Mouse (Mus musculus) hindbrain, embryonic 14.5 days (tissue): ENCODE measurements around the gene Bcl10. TPM values are rescaled to one million over a fixed set of nuclear protein-coding genes. Genes with fewer than 3 reads are reported as not detected.
"Not testable (repeated sequence)": the region's sequence is repeated elsewhere in the genome, so short reads cannot be mapped to it uniquely, and the experiment has no call there.

Experiments
- ATAC-seq: fragments of 200-750 bp; cut with Nextera tagmentation; 2 replicates; pipeline ENCODE4 v1.8.0; 2017; ENCODE audit warnings: moderate number of reproducible peaks, mild to moderate bottlenecking, moderate TSS enrichment, moderate library complexity; ENCODE audit not compliant: low FRiP score
- DNase-seq: peaks from one replicate; pipeline ENCODE4 v3.0.0-alpha.2; 2015; ENCODE audit warnings: low spot score
- H3K27ac ChIP-seq: fragments of 300-500 bp; sonication (generic); 2 replicates; pipeline ENCODE4 v1.5.1; 2014; ENCODE audit warnings: mild to moderate bottlenecking, moderate library complexity
- H3K27me3 ChIP-seq: fragments of 300-500 bp; sonication (generic); 2 replicates; pipeline ENCODE4 v1.6.1; 2014; ENCODE audit warnings: mild to moderate bottlenecking, low read length, mixed read lengths; ENCODE audit not compliant: control insufficient read depth, insufficient read depth
- H3K36me3 ChIP-seq: fragments of 300-500 bp; sonication (generic); replicated peaks from 2 replicates; pipeline ENCODE4 v1.6.1; 2014; ENCODE audit not compliant: control insufficient read depth, insufficient read depth
- H3K4me1 ChIP-seq: fragments of 300-500 bp; sonication (generic); replicated peaks from 2 replicates; pipeline ENCODE4 v1.6.1; 2014; ENCODE audit warnings: antibody characterized with exemption, low read length, mixed read lengths; ENCODE audit not compliant: control insufficient read depth, insufficient read depth
- H3K4me2 ChIP-seq: fragments of 300-500 bp; sonication (generic); replicated peaks from 2 replicates; pipeline ENCODE4 v1.6.1; 2014; ENCODE audit warnings: mild to moderate bottlenecking, moderate library complexity
- H3K4me3 ChIP-seq: fragments of 300-500 bp; sonication (generic); replicated peaks from 2 replicates; pipeline ENCODE4 v1.5.1; 2014; ENCODE audit warnings: mild to moderate bottlenecking, low read length
- H3K9ac ChIP-seq: fragments of 300-500 bp; sonication (generic); 2 replicates; pipeline ENCODE4 v1.6.1; 2014
- H3K9me3 ChIP-seq: fragments of 300-500 bp; sonication (generic); 2 replicates; pipeline ENCODE4 v1.6.1; 2016; ENCODE audit warnings: low read length; ENCODE audit not compliant: control insufficient read depth
- WGBS: fragments of 180-500 bp; shearing (Covaris S2); extraction: QIAGEN DNeasy Blood & Tissue Kit; methylation state at CpG from one replicate; pipeline ENCODE4 v1.1.7; 2014; 5-methylcytosine and 5-hydroxymethylcytosine counted together
- polyA plus RNA-seq: library from polyadenylated mRNA; unstranded; fragments of >200 nt; fragmentation: Nextera tagmentation; extraction: Ambion mirVana; gene quantifications from 2 replicates; pipeline ENCODE4 v1.2.1, GENCODE M21; 2014

The Bcl10 gene
- polyA plus RNA-seq, result 37.9 and 39.9 TPM in 2 replicates

- Histone ChIP-seq H3K9ac (0 out of 2 replicates have a peak within 1 kb of the TSS, but pooled peaks have one; percentile 38), H3K36me3 (no peaks in the 10 kb centered on the region), H3K4me2 (peak within 1 kb of the TSS; percentile 58), H3K27ac (peak within 1 kb of the TSS; percentile 63), H3K4me1 (peaks cover 14% of the 10 kb centered on the region), H3K9me3 (no peaks in the 10 kb centered on the region), H3K4me3 (peak within 1 kb of the TSS; percentile 86), H3K27me3 (no peaks in the 10 kb centered on the region)
- 31% methylated on average over 11 of the region's 11 CpGs for WGBS
- DNase-seq (no peak), ATAC-seq (no peak)
These were observed at the start of gene Bcl10 for GRCm38 (mm10) chr3:145922019-145922854. Gene Bcl10, plus strand, starts transcription at chr3:145922804.

- no peak overlapping the region for H3K4me3 ChIP-seq
- H3K27ac ChIP-seq, result no peak overlapping the region
- DNase-seq (no peak), ATAC-seq (no peak)
- H3K9ac ChIP-seq, result no peak overlapping the region
- H3K9me3 ChIP-seq, result no peaks in the 10 kb centered on the region
- H3K4me1 ChIP-seq, result no peaks in the 10 kb centered on the region
- no peak overlapping the region for H3K4me2 ChIP-seq
- H3K27me3 ChIP-seq, result no peaks in the 10 kb centered on the region
- H3K36me3 ChIP-seq, result no peaks in the 10 kb centered on the region
- 93% methylated on average over 1 of the region's 1 CpGs for WGBS
These were observed 49.3 kb upstream of the Bcl10 start for GRCm38 (mm10) chr3:145873271-145873670.

- no peak for DNase-seq
These were observed 48.5 kb upstream of the Bcl10 start for GRCm38 (mm10) chr3:145874126-145874525.

GRCm38 (mm10) chr3:145876120-145876519, 46.5 kb upstream of the Bcl10 start:
- Histone ChIP-seq H3K4me3 (no peak overlapping the region), H3K36me3 (no peaks in the 10 kb centered on the region), H3K4me2 (no peak overlapping the region), H3K9me3 (no peaks in the 10 kb centered on the region), H3K4me1 (no peaks in the 10 kb centered on the region), H3K27ac (no peak overlapping the region), H3K27me3 (no peaks in the 10 kb centered on the region), H3K9ac (no peak overlapping the region)
- ATAC-seq (no peak), DNase-seq (no peak)
- WGBS, result 88% methylated on average over 11 of the region's 11 CpGs

More at GRCm38 (mm10) chr3:145874126-145874525, 48.5 kb upstream of the Bcl10 start:
- Histone ChIP-seq H3K27me3 (no peaks in the 10 kb centered on the region), H3K4me2 (no peak overlapping the region), H3K9ac (no peak overlapping the region), H3K36me3 (no peaks in the 10 kb centered on the region), H3K27ac (no peak overlapping the region), H3K4me3 (no peak overlapping the region), H3K4me1 (no peaks in the 10 kb centered on the region), H3K9me3 (no peaks in the 10 kb centered on the region)
- no peak for ATAC-seq
- 92% methylated on average over 4 of the region's 4 CpGs for WGBS

GRCm38 (mm10) chr3:145878867-145879266, 43.7 kb upstream of the Bcl10 start:
- H3K9me3 ChIP-seq, DNase-seq, H3K4me3 ChIP-seq, H3K36me3 ChIP-seq, H3K27ac ChIP-seq, H3K4me2 ChIP-seq, H3K9ac ChIP-seq, H3K27me3 ChIP-seq, ATAC-seq, H3K4me1 ChIP-seq: not testable (repeated sequence)
- 91% methylated on average over 13 of the region's 14 CpGs for WGBS

- WGBS, result 82% methylated on average over 1 of the region's 1 CpGs
- DNase-seq (no peak), ATAC-seq (no peak)
- Histone ChIP-seq H3K4me1 (0 out of 2 replicates have a peak, but pooled peaks cover 6% of the 10 kb centered on the region), H3K4me2 (no peak overlapping the region), H3K9ac (no peak overlapping the region), H3K27ac (no peak overlapping the region), H3K9me3 (no peaks in the 10 kb centered on the region), H3K27me3 (no peaks in the 10 kb centered on the region), H3K36me3 (no peaks in the 10 kb centered on the region), H3K4me3 (no peak overlapping the region)
These were observed 42.3 kb upstream of the Bcl10 start for GRCm38 (mm10) chr3:145880335-145880734.

GRCm38 (mm10) chr3:145882076-145882874, 40.3 kb upstream of the Bcl10 start:
- H3K27ac ChIP-seq, result no peak overlapping the region
- no peaks in the 10 kb centered on the region for H3K36me3 ChIP-seq
- no peak overlapping the region for H3K9ac ChIP-seq
- no peak overlapping the region for H3K4me3 ChIP-seq
- H3K4me1 ChIP-seq, result peaks cover 14% of the 10 kb centered on the region; the same call in 1 of the 2 replicates
- no peaks in the 10 kb centered on the region for H3K9me3 ChIP-seq
- WGBS, result 66% methylated on average over 15 of the region's 15 CpGs
- H3K27me3 ChIP-seq, result no peaks in the 10 kb centered on the region
- H3K4me2 ChIP-seq, result no peak overlapping the region
- no peak for DNase-seq
- no peak for ATAC-seq

- H3K4me3 ChIP-seq, result no peak overlapping the region
- DNase-seq, result no peak
- H3K4me1 ChIP-seq, result peaks cover 14% of the 10 kb centered on the region; the same call in 1 of the 2 replicates
- H3K9ac ChIP-seq, result no peak overlapping the region
- no peaks in the 10 kb centered on the region for H3K9me3 ChIP-seq
- no peaks in the 10 kb centered on the region for H3K36me3 ChIP-seq
- no peak for ATAC-seq
- WGBS, result 62% methylated on average over 2 of the region's 2 CpGs
- no peak overlapping the region for H3K27ac ChIP-seq
- no peak overlapping the region for H3K4me2 ChIP-seq
- H3K27me3 ChIP-seq, result no peaks in the 10 kb centered on the region
These were observed 39.4 kb upstream of the Bcl10 start for GRCm38 (mm10) chr3:145883233-145883632.

GRCm38 (mm10) chr3:145885376-145885775, 37.2 kb upstream of the Bcl10 start:
- WGBS, result 65% methylated on average over 4 of the region's 4 CpGs
- H3K4me1 ChIP-seq, result peaks cover 17% of the 10 kb centered on the region; the same call in 1 of the 2 replicates
- no peak overlapping the region for H3K4me3 ChIP-seq
- no peaks in the 10 kb centered on the region for H3K9me3 ChIP-seq
- ATAC-seq (no peak), DNase-seq (no peak)
- no peak overlapping the region for H3K9ac ChIP-seq
- no peaks in the 10 kb centered on the region for H3K36me3 ChIP-seq
- no peak overlapping the region for H3K4me2 ChIP-seq
- H3K27me3 ChIP-seq, result no peaks in the 10 kb centered on the region
- peak overlapping the region; percentile 51 for H3K27ac ChIP-seq
